Mouse (Mus musculus) erythroblast, embryonic 14.5 days (primary cell): ENCODE measurements around the gene Syne3. TPM values are rescaled to one million over a fixed set of nuclear protein-coding genes. Genes with fewer than 3 reads are reported as not detected.

ENCODE experiments used
- H3K27me3 ChIP-seq: 2 replicates; pipeline ENCODE4 v1.6.1; 2012; ENCODE audit warnings: inconsistent platforms; ENCODE audit not compliant: control insufficient read depth
- H3K36me3 ChIP-seq: 2 replicates; pipeline ENCODE4 v1.6.1; 2012; ENCODE audit warnings: mild to moderate bottlenecking, inconsistent platforms; ENCODE audit not compliant: control insufficient read depth
- H3K4me1 ChIP-seq: 2 replicates; pipeline ENCODE4 v1.6.1; 2012; ENCODE audit warnings: inconsistent platforms; ENCODE audit not compliant: control insufficient read depth
- H3K4me3 ChIP-seq: replicated peaks from 2 replicates; pipeline ENCODE3; 2012; ENCODE audit warnings: moderate library complexity, mild to moderate bottlenecking, inconsistent platforms
- H3K9me3 ChIP-seq: 2 replicates; pipeline ENCODE4 v1.6.1; 2012; ENCODE audit warnings: low read length, inconsistent platforms, mixed read lengths; ENCODE audit not compliant: control insufficient read depth
- GATA1 ChIP-seq: IDR thresholded peaks from 2 replicates; pipeline ENCODE4 v1.6.1; 2012; ENCODE audit warnings: low read length, inconsistent platforms, mixed read lengths
- TAL1 ChIP-seq: IDR thresholded peaks from 3 replicates; pipeline ENCODE4 v1.6.1; 2012; ENCODE audit warnings: low read length, inconsistent platforms, mixed read lengths
- polyA plus RNA-seq: library from polyadenylated mRNA; stranded (reverse); fragments of >175 nt; gene quantifications from 2 replicates; pipeline ENCODE4 v1.2.3, GENCODE M21; 2012

The Syne3 gene
- polyA plus RNA-seq, 1 experiment, result 1.2 TPM

DNA sequence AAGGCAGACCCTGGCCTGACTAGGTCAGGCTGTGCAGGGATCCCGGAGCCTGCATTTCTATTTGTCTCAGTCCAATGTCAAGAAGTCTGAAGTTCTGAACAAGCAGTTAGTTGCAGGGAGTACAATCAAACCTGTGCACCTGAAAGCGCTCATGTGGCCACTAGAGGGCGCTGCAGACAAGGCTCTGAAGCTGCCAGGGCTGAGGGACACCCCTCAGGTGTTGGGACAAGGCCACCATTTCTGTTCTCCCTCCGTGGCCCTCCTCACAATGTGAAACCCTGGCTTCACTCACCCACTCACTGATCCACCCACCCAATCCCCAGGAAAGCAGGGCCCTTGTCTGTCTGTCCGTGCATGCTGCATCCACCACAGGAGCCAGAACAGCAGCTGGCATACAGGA is 57.2 kb downstream of the Syne3 start:
- Histone ChIP-seq H3K4me1 (peaks cover 6% of the 10 kb centered on the region), H3K36me3 (peaks cover 80% of the 10 kb centered on the region), H3K4me3 (no peak overlapping the region), H3K27me3 (no peaks in the 10 kb centered on the region), H3K9me3 (no peaks in the 10 kb centered on the region)
- TF ChIP-seq GATA1 (no peak), TAL1 (no peak)

DNA sequence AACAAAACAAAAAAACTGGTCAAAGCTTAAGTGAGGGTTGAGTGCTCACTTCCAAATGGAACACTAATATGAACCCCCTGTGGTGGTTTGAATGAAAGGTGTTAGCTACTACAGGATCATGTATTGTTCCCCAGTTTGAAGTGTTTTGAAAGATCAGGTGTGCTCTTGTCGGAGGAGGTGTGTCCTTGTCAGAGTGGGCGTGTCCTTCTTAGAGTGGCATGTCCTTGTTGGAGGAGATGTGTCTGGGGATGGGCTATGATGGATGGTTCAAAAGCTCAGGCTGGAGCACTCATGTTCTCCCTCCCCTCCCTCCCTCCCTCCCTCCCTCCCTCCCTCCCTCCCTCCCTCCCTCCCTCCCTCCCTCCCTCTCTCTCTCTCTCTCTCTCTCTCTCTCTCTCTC is 61.7 kb downstream of the Syne3 start:
- H3K4me3 ChIP-seq, result no peak overlapping the region
- no peaks in the 10 kb centered on the region for H3K27me3 ChIP-seq
- peaks cover 76% of the 10 kb centered on the region for H3K36me3 ChIP-seq
- no peak for TF ChIP-seq GATA1
- TF ChIP-seq TAL1, result no peak
- peaks cover 5% of the 10 kb centered on the region for H3K4me1 ChIP-seq
- H3K9me3 ChIP-seq, result peaks cover 3% of the 10 kb centered on the region; the same call in 1 of the 2 replicates

DNA sequence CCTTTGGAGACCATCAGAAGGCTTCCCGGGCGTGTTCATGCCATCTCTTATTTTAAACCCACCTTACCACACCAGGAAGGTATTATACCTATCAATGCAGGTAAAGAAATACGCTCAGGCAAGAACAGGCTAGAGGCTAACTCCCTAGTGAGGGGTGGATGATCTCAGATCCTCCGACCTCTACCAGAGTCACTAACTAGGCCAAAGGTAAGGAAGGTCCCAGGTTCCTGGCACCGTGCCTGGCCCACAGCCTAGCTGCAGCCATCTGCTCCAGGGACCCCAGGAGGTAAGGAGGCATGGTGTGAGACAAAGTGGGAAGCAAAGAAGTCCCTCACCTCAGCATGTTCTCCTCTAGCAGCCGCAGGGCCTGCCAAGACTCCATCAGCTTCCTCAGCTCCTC is 63.4 kb downstream of the Syne3 start:
- no peaks in the 10 kb centered on the region for H3K27me3 ChIP-seq
- no peak overlapping the region for H3K4me3 ChIP-seq
- TF ChIP-seq TAL1 (no peak), GATA1 (no peak)
- H3K36me3 ChIP-seq, result peaks cover 72% of the 10 kb centered on the region
- H3K4me1 ChIP-seq, result no peaks in the 10 kb centered on the region
- H3K9me3 ChIP-seq, result peaks cover 3% of the 10 kb centered on the region; the same call in 1 of the 2 replicates

DNA sequence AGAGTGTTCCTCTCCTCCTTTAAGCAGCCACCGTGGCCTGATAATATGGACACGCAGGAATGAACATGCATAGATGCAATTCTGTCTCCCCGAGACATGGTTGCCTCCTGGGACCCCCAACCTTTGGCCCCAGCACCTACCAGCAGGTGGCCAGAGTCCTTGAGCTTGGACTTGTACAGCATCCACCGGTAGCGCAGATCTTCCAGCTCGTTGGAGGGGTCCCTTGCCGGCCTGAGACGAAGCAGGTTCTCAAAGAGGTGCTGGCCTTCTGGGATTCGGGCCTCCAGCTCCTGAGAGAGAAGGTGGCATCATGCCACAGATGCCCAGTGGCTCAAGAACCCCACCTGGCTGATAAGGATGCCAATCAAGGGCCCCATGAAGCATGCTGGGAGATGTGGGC is 69.1 kb downstream of the Syne3 start:
- no peaks in the 10 kb centered on the region for H3K4me1 ChIP-seq
- H3K27me3 ChIP-seq, result no peaks in the 10 kb centered on the region
- H3K9me3 ChIP-seq, result peaks cover 9% of the 10 kb centered on the region
- TF ChIP-seq TAL1, result no peak
- TF ChIP-seq GATA1, result no peak
- H3K36me3 ChIP-seq, result peaks cover 88% of the 10 kb centered on the region
- H3K4me3 ChIP-seq, result no peak overlapping the region

DNA sequence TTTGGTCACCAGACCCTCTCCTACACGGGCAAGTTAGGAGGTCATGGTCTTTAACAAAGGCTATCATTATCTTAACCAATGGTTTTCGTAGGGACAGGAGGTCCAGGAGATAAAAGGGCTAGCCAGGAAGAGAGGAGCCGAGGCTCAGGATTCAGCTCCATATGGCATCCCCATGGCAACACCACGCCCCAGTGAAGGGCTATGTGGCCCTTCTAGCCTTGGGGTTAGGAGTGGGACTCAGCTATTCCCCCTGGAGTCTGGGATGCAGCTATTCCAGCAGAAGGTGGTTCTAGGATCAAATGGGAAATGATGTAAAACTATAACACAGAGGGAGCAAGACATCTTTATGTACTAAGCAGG is 69.6 kb downstream of the Syne3 start:
- Histone ChIP-seq H3K4me3 (no peak overlapping the region), H3K36me3 (peaks cover 90% of the 10 kb centered on the region), H3K27me3 (no peaks in the 10 kb centered on the region), H3K4me1 (no peaks in the 10 kb centered on the region), H3K9me3 (peaks cover 9% of the 10 kb centered on the region)
- TF ChIP-seq TAL1, result no peak
- TF ChIP-seq GATA1, result no peak

DNA sequence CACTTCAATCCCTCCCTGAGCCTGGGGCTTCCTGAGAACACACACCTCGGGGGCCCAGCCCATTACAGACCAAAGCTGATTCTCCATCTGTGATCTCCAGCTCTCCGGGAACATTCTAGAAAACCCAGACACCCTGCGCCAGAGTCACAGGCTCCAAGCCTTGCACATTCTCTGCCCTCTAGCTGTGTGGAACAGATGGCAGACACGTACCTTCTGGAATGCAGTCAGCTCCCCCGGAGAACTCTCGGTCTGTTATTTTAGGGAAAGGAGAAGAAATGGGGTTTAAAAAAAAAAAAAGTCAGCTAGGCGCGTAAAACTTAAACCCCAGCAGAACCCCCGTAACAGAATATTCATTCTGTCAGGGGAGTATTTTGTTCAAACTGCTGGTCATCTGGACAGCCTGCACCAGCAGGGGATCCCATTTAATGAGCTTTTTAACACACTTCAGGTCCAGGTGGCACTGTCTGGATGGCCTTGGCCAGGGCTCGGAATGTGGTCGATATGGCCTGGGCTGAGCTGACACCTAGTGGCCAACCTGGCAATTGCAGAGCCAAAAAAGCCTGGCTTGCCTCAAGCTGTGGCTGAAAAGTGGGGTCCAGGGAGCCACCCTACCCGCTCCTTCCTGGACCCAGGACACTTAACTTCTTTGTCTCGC is 70.1 kb downstream of the Syne3 start:
- TF ChIP-seq GATA1 (no peak), TAL1 (no peak)
- H3K27me3 ChIP-seq, result no peaks in the 10 kb centered on the region
- no peaks in the 10 kb centered on the region for H3K4me1 ChIP-seq
- H3K9me3 ChIP-seq, result peaks cover 9% of the 10 kb centered on the region
- H3K36me3 ChIP-seq, result peaks cover 85% of the 10 kb centered on the region
- H3K4me3 ChIP-seq, result no peak overlapping the region

DNA sequence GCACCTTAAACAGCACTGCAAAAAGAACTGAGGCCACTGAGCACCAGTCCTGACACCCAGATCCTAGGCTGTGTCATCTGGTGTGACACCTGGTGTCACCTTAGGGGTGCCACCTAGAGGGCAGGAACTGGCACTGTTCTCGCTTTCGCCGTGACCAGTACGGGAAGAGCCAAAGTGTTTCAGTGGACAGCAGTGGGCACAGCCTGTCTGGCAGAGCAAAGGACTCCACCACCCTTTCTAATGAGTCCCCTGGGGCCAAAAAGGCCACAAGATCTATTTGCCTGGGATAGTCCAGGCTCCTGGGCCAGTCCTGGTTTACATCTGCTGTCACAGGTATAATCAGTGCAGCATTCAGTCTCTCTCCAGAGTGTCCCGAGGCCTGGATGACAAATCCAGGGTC is 70.7 kb downstream of the Syne3 start:
- H3K36me3 ChIP-seq, result peaks cover 79% of the 10 kb centered on the region
- TF ChIP-seq TAL1 (no peak), GATA1 (no peak)

DNA sequence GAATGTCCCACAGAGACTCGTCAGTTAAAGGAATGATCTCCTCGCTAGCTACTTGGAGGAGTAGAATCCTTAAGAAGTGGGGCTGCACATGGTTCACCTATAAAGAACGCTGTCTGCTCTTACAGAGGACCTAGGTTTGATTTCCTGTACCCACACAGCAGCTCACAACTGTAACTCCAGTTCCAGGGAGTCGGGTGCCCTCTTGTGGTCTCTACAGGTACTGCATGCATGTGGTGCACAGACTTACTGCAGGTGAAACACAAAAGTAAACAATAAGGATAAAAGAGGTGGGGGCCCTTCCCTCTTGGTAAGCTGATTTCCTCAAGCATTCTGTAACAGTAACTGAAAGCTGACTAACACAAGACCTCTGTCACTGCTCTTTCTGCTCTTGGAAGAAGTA is 73.4 kb downstream of the Syne3 start:
- H3K27me3 ChIP-seq, result no peaks in the 10 kb centered on the region
- H3K4me1 ChIP-seq, result no peaks in the 10 kb centered on the region
- no peak overlapping the region for H3K4me3 ChIP-seq
- H3K36me3 ChIP-seq, result peaks cover 78% of the 10 kb centered on the region
- TF ChIP-seq TAL1, result no peak
- TF ChIP-seq GATA1, result no peak
- H3K9me3 ChIP-seq, result peaks cover 9% of the 10 kb centered on the region

More for the DNA sequence above, 70.7 kb downstream of the Syne3 start:
- Histone ChIP-seq H3K4me1 (no peaks in the 10 kb centered on the region), H3K4me3 (no peak overlapping the region), H3K27me3 (no peaks in the 10 kb centered on the region), H3K9me3 (peaks cover 9% of the 10 kb centered on the region)

DNA sequence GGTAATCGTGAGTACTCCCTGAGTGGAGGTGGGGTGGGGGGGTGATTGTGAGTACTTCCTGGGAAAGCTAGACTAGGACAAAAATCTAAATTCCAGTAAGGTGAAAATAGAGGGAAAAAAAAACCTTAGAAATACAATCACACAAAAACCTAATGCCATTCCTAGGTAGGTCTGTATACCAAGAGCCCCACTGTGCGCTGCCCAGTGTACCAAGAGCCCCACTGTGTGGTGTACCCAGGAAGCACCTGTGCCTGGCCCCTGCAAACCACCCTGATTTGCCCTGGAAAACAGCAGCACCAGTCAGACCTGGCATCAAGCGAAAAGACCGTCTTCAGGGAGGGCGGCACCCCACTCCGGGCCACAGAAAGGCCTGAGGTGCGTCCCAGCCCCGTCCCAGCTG is 74.5 kb downstream of the Syne3 start:
- no peak overlapping the region for H3K4me3 ChIP-seq
- H3K36me3 ChIP-seq, result peaks cover 78% of the 10 kb centered on the region
- TF ChIP-seq GATA1, result no peak
- no peak for TF ChIP-seq TAL1
- H3K9me3 ChIP-seq, result peaks cover 9% of the 10 kb centered on the region
- H3K27me3 ChIP-seq, result no peaks in the 10 kb centered on the region
- no peaks in the 10 kb centered on the region for H3K4me1 ChIP-seq

DNA sequence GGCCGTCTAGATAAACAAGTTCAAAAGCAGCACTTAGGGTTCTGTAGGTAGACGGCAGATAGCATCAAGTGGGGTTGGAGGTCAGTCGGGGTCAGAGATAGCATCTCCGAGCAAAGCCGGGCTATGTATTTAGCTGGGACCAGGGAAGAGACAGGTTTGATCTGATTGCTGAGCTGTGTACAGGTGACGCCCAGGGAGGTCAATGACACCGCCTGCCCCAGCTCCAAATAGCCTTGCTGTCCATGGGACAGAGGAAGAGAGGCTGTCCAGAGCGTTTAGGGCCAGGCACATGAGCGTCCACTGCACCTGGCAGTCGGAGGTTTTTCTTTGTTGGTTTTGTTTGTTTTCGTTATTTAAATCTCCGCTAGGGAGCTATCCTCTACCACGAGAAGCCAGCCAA is 75.8 kb downstream of the Syne3 start:
- peaks cover 9% of the 10 kb centered on the region for H3K9me3 ChIP-seq
- H3K27me3 ChIP-seq, result no peaks in the 10 kb centered on the region
- H3K4me3 ChIP-seq, result no peak overlapping the region
- H3K4me1 ChIP-seq, result no peaks in the 10 kb centered on the region
- peaks cover 64% of the 10 kb centered on the region for H3K36me3 ChIP-seq
- TF ChIP-seq GATA1, result no peak
- no peak for TF ChIP-seq TAL1
